Mouse (Mus musculus) heart, postnatal 4 days (tissue): ENCODE data around the gene Aatf. TPM values are rescaled to one million over a fixed set of nuclear protein-coding genes. Genes with fewer than 3 reads are reported as not detected.
"Not testable (repeated sequence)": the region's sequence is repeated elsewhere in the genome, so short reads cannot be mapped to it uniquely, and the experiment has no call there.

Experiments used
- DNase-seq: peaks from one replicate; pipeline ENCODE4 v3.0.0; 2021
- total RNA-seq, 2 experiments: library from RNA; stranded (reverse); gene quantifications; 2 replicates each; pipeline ENCODE4 v1.2.3; 2021

The Aatf gene
- total RNA-seq, 2 experiments from 2014 or later, result 15.2 to 18.8 TPM

GRCm38 (mm10) chr11:84434879-84435278 is 78.4 kb downstream of the Aatf start:
- no peak for DNase-seq

- no peak for DNase-seq
Measured at GRCm38 (mm10) chr11:84430336-84430735, 83.0 kb downstream of the Aatf start.

DNA sequence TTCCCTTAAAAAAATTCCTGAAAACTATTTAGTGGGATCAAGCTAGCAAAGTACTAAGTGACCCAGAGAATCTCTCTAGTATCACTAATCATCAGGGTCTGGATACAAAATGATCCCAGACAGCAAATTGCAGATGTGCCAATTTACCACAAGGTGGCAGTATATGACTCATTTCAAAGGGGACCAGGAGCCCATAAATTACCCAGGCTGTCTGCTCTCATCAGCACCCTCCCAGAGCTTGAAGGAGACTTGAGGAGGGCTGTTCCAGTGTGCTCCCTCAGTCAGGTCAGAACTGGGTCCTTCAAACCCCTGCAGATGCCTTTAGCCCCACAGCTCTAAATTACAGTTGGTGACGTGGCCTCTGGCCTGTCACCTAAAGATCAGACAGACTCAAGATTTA is 83.7 kb downstream of the Aatf start:
- DNase-seq, result peak; percentile 26

GRCm38 (mm10) chr11:84426633-84426998 is 86.7 kb downstream of the Aatf start:
- DNase-seq, result no peak

DNA sequence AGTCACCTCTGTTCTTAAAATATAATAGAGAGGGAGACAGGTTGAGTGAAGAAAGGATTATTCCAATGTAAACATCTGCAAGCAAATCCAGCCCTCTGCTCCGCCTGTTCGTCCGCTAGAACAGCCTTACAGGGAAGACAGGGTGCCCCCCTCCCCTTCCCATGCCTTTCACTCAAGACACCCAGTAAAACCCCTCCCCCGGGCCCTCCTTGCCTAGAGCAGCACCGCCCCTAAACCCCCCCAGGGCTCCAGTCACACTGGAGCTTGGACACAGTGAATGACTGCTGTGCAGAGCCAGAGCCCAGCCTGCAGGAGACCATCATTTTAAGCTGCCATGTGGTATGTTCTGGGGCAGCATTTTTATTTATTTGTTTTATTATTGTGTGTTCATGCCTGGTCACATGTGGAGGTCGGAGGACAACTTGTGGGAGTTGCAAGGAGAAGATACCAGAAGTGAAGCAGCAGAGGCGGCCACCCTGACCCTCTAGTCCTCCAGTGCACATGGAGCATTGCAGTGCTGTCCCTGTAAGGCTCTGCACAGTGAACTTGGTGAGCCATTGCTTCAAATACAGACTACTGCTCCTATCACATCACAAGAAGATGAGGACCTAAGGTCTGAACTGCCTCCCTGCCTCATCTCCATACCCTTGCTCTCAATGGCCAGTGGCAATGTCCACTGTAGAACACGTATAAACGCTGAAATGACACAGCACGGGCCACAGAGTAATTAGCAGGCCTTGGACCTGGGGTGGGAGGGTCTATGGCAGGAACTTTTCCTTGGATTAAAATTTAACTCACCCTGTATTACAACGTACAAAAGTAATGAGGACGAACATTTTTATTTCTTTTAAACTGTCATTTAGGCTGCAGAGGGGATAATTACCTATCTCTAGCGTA is 87.3 kb downstream of the Aatf start:
- DNase-seq, result no peak

DNA sequence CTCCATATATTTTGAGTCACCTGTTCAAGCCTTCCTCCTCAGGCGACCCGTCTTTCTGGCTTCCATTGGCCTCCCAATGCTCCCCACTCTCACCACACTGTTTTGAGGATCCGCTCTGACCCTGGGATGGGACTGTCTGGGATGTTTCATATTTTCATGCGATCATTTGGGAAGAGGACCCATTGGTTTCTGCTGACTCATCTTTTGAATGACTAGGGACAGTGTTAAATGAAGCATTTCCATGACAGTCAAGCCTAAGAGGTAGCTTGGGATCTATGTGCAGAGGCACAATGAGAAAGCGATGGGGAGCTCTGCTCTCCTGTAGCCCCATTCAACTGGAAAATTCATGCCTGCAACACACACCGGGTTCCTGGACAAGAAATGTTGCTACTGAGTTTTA is 92.5 kb downstream of the Aatf start:
- no peak for DNase-seq

- DNase-seq, result no peak
Measured at GRCm38 (mm10) chr11:84413111-84413510, 100.2 kb downstream of the Aatf start.

GRCm38 (mm10) chr11:84412201-84412934 is 101.0 kb downstream of the Aatf start:
- DNase-seq, result no peak

DNA sequence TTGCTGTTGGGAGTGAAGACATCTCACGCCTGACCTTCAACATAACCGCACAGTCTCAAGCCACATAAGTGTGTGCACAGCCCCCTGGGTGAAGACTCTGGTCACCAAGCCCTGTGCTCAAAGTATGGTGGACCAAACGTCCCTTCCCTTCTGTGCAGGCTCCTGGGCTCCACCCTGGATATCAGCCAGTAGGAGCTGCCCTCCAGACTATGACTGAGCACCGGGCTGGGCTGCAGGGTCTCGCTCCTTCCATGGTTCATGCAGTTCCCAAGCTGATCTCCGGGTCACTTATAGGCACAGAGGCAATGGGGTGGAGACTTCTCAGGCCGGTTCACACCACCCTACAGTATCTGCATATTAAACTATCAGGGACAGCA is 101.7 kb downstream of the Aatf start:
- no peak for DNase-seq

GRCm38 (mm10) chr11:84410879-84411641 is 102.3 kb downstream of the Aatf start:
- no peak for DNase-seq

- no peak for DNase-seq
Measured at GRCm38 (mm10) chr11:84410383-84410782, 102.9 kb downstream of the Aatf start.

DNA sequence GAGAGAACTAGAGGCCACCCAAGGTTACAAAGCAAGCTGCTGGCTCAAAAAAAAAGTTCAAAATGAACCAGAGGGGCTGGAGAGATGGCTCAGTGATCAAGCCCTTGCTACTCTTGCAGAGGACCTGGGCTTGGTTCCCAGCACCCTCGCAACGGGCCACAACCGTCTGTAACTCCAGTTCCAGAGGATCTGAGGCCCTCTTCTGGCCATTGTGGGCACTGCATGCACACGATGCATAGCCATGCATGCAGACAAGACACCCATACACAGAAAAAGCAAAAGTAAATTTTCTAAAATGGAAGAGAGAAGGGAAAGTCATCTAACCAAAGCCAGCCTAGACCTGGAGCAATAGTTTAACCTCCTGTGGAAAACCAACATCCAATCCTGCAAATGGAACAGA is 106.6 kb downstream of the Aatf start:
- DNase-seq, result no peak

GRCm38 (mm10) chr11:84395010-84395409 is 118.3 kb downstream of the Aatf start:
- DNase-seq, result peak; percentile 19

GRCm38 (mm10) chr11:84393571-84393970 is 119.8 kb downstream of the Aatf start:
- DNase-seq, result no peak

GRCm38 (mm10) chr11:84392066-84392465 is 121.3 kb downstream of the Aatf start:
- not testable (repeated sequence) for DNase-seq

GRCm38 (mm10) chr11:84391126-84391525 is 122.2 kb downstream of the Aatf start:
- DNase-seq, result no peak

- peak; percentile 29 for DNase-seq
Measured at GRCm38 (mm10) chr11:84389332-84389731, 124.0 kb downstream of the Aatf start.

GRCm38 (mm10) chr11:84383891-84384290 is 129.4 kb downstream of the Aatf start:
- no peak for DNase-seq

GRCm38 (mm10) chr11:84382450-84382849 is 130.9 kb downstream of the Aatf start:
- DNase-seq, result no peak

GRCm38 (mm10) chr11:84376510-84377365 is 136.6 kb downstream of the Aatf start:
- DNase-seq, result no peak

DNA sequence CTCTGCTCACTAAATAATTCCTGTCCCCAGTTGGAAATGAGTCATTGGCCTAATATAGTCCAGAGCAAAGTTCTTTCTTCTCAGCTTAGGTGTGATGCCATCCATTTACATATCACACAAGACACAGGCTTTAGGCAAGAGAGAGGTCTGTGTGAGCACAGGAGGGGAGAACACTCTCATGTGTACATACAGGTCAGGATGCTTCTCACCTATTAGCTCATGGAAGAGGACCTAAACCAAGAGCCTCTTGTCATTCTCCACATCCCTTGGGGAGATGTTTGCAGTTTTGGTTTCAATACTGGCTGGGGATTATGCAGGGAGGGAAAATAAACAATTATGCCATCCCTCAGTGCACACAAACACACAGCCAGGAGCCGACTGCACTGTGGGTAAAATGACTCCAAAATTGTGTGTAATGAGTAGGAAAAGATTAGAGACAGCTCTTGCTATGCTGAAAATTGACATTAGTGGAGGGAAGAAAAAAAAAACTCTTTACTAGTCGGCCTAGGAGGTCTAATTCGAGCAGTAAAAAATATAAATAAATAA is 137.3 kb downstream of the Aatf start:
- no peak for DNase-seq

DNA sequence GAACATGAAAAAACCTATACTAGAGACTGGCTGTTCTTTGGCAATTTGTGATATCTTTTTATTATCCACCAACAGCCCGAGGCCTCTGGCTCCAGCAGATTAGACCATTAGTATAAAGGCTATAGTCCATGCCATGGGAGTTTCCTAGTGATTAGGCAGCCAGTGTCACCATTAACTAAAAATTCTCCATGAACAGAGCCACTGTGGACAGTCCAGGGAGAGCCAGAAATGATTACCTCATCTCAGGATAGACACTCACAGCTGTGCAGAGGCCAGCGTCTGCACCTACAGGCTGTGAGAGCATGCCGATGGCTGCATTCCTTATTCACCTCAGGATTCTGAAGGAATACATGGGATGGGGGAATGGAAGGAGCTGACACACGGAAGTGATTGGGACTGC is 140.2 kb downstream of the Aatf start:
- no peak for DNase-seq
